8 mouse cellular contexts compared by ENCODE assay signal in genomic region chr5:120505368-120505767, GRCm38 (mm10). TPM values are rescaled to one million over a fixed set of nuclear protein-coding genes. Genes with fewer than 3 reads are reported as not detected.
DNase-seq lines count a peak whose midpoint lies in the region; ATAC-seq and TF ChIP-seq lines count a peak whose summit lies in the region.

No protein-coding gene starts in this region.

- H3K4me1 ChIP-seq in ES-E14 (ENCODE audit: control insufficient read depth in 2 of 2, insufficient read depth in 2 of 2, low read length in 2 of 2, poor library complexity in 1 of 2), result peaks cover under 1 to 2% of the 10 kb centered on the region in 2 experiments; a peak in 1 of 4 replicates
- H3K4me1 ChIP-seq in erythroblast, embryonic 14.5 days (ENCODE audit: control insufficient read depth), result peaks cover 29% of the 10 kb centered on the region
- H3K4me1 ChIP-seq in heart, embryonic 16.5 days (ENCODE audit: control insufficient read depth, insufficient read depth, low read length), result peaks cover 17% of the 10 kb centered on the region
- H3K4me1 ChIP-seq in lung, adult 2 months (ENCODE audit: control insufficient read depth, insufficient read depth, low read length), result peaks cover 12% of the 10 kb centered on the region

- H3K27ac ChIP-seq in ES-E14 (ENCODE audit: insufficient read depth, low read depth, low read length, poor library complexity, severe bottlenecking), result no peak overlapping the region
- no peak overlapping the region for H3K27ac ChIP-seq in heart, embryonic 16.5 days (ENCODE audit: low read length)

- no peak for TF ChIP-seq POLR2A in lung, adult 2 months (IDR thresholded peaks at IDR 0.05; ENCODE audit: borderline replicate concordance, extremely low read depth, low read depth, low read length)

- peak overlapping the region; percentile 27; the same call in 1 of the 2 replicates for H3K4me2 ChIP-seq in heart, embryonic 16.5 days (ENCODE audit: low read depth, low read length)

- H3K9me3 ChIP-seq in ES-E14 (ENCODE audit: control insufficient read depth, insufficient read depth, low read depth, low read length), result no peaks in the 10 kb centered on the region
- H3K9me3 ChIP-seq in erythroblast, embryonic 14.5 days (ENCODE audit: control insufficient read depth, low read length), result peaks cover 3% of the 10 kb centered on the region
- H3K9me3 ChIP-seq in heart, embryonic 16.5 days (replicated peaks; ENCODE audit: control insufficient read depth, low read length), result no peaks in the 10 kb centered on the region

- H3K4me3 ChIP-seq in ES-E14 (ENCODE audit: insufficient read depth in 1 of 2, low read depth in 1 of 2, low read length in 2 of 2, poor library complexity in 1 of 2, severe bottlenecking in 1 of 2), result peak overlapping the region; percentile 28 to 30; a peak in 2 of 4 replicates
- peak overlapping the region; percentile 21 for H3K4me3 ChIP-seq in erythroblast, embryonic 14.5 days (replicated peaks)
- no peak overlapping the region for H3K4me3 ChIP-seq in heart, embryonic 16.5 days (ENCODE audit: low read length)
- H3K4me3 ChIP-seq in lung, adult 2 months (replicated peaks; ENCODE audit: extremely low read depth, low read depth, low read length), result peak overlapping the region; percentile 45

- DNase-seq in ES-E14 (ENCODE audit: low read depth, low spot score), result peak; percentile 92
- DNase-seq in brain, adult 2 months (ENCODE audit: low read depth, low spot score), result peak; percentile 82
- DNase-seq in kidney, postnatal 4 days, result peak; percentile 85 to 86
- peak; percentile 78 for DNase-seq in lung, adult 2 months
- peak; percentile 78 for DNase-seq in retina, embryonic 14.5 days (ENCODE audit: low spot score)
- DNase-seq in thymus, postnatal 4 days, result peak; percentile 81

- peak; percentile 86 for TF ChIP-seq CTCF in lung, adult 2 months (IDR thresholded peaks at IDR 0.05; ENCODE audit: insufficient read depth, low read length)

- peak overlapping the region; percentile 52; the same call in 1 of the 2 replicates for H3K9ac ChIP-seq in ES-E14 (ENCODE audit: insufficient read depth, low read depth, low read length, poor library complexity, severe bottlenecking)
- no peak overlapping the region for H3K9ac ChIP-seq in heart, embryonic 16.5 days (ENCODE audit: low read length)

- peaks cover 2% of the 10 kb centered on the region; the same call in 1 of the 2 replicates for H3K27me3 ChIP-seq in erythroblast, embryonic 14.5 days (ENCODE audit: control insufficient read depth)
- no peaks in the 10 kb centered on the region for H3K27me3 ChIP-seq in heart, embryonic 16.5 days (ENCODE audit: control insufficient read depth, insufficient read depth, low read length)

- H3K36me3 ChIP-seq in ES-E14 (ENCODE audit: control insufficient read depth, insufficient read depth, low read length, poor library complexity, severe bottlenecking), result no peaks in the 10 kb centered on the region
- H3K36me3 ChIP-seq in erythroblast, embryonic 14.5 days (ENCODE audit: control insufficient read depth), result no peaks in the 10 kb centered on the region
- H3K36me3 ChIP-seq in heart, embryonic 16.5 days (ENCODE audit: control insufficient read depth, insufficient read depth), result no peaks in the 10 kb centered on the region

- 20% methylated on average over 16 of the region's 16 CpGs for WGBS in heart, embryonic 16.5 days
- 24% methylated on average over 16 of the region's 16 CpGs for WGBS in lung, adult 2 months

- in situ Hi-C loops in ES-E14 (cut with MboI; ENCODE audit: low sequenced_read_pairs in 2 of 2, unreplicated experiment in 2 of 2), result no loop called here

- ATAC-seq in heart, embryonic 16.5 days (replicated peaks; ENCODE audit: extremely low read depth, insufficient read depth, low FRiP score), result no peak; the same call in 1 of the 2 replicates

TF ChIP-seq in ES-E14, 5 proteins besides CTCF, POLR2A, EP300 and RAD21:
- TF ChIP-seq MAFK (IDR thresholded peaks at IDR 0.05; ENCODE audit: insufficient read depth, low read depth, low read length), result no peak
- TF ChIP-seq HCFC1 (IDR thresholded peaks at IDR 0.05; ENCODE audit: borderline replicate concordance, insufficient read depth, low read length), result peak; percentile 26; the same call in 1 of the 2 replicates
- TF ChIP-seq ZC3H11A (IDR thresholded peaks at IDR 0.05; ENCODE audit: borderline replicate concordance, low read depth, low read length), result peak; percentile 70
- TF ChIP-seq ZNF384 (IDR thresholded peaks at IDR 0.05; ENCODE audit: low read depth, low read length), result peak; percentile 55; the same call in 1 of the 2 replicates
- TF ChIP-seq CHD2 (IDR thresholded peaks at IDR 0.05; ENCODE audit: low read depth, low read length), result 0 out of 2 replicates have a peak, but pooled peaks have one; percentile 12
TF ChIP-seq in ES-E14: peak in this region for 4.

RNA-seq across cellular contexts. Expression of gene Plbd2, which starts 1.9 kb away (rescaled TPM):
- 35.3 and 59.2 TPM in 2 replicates for total RNA-seq in ES-E14 (2012; rRNA removed)
- polyA plus RNA-seq in erythroblast, embryonic 14.5 days (2012), result 0.83 and 0.99 TPM in 2 replicates
- polyA plus RNA-seq in heart, embryonic 16.5 days (2015; fragmentation: Nextera tagmentation; extraction: Ambion mirVana), result 43.3 and 44.1 TPM in 2 replicates
- 40.0 and 42.7 TPM in 2 replicates for polyA plus RNA-seq in lung, adult 2 months (2012; rRNA removed)

RNA-seq across cellular contexts. Expression of gene Slc8b1, which starts 5.6 kb away (rescaled TPM):
- 20.5 and 34.5 TPM in 2 replicates for total RNA-seq in ES-E14 (2012; rRNA removed)
- 0.02 and 0.21 TPM in 2 replicates for polyA plus RNA-seq in erythroblast, embryonic 14.5 days (2012)
- 3.5 and 4.3 TPM in 2 replicates for polyA plus RNA-seq in heart, embryonic 16.5 days (2015; fragmentation: Nextera tagmentation; extraction: Ambion mirVana)
- 37.0 and 40.0 TPM in 2 replicates for polyA plus RNA-seq in lung, adult 2 months (2012; rRNA removed)

RNA-seq across cellular contexts. Expression of gene Sds, which starts 29.0 kb away (rescaled TPM):
- total RNA-seq in ES-E14 (2012; rRNA removed), result 0.22 TPM in 1 of 2 replicates, not detected in the other
- polyA plus RNA-seq in erythroblast, embryonic 14.5 days (2012), result not detected in 2 replicates
- polyA plus RNA-seq in heart, embryonic 16.5 days (2015; fragmentation: Nextera tagmentation; extraction: Ambion mirVana), result 0.56 TPM in 1 of 2 replicates, not detected in the other
- 0.65 and 0.70 TPM in 2 replicates for polyA plus RNA-seq in lung, adult 2 months (2012; rRNA removed)

RNA-seq across cellular contexts. Expression of gene Sdsl, which starts 32.8 kb away (rescaled TPM):
- total RNA-seq in ES-E14 (2012; rRNA removed), result 0.67 TPM in 1 of 2 replicates, not detected in the other
- not detected in 2 replicates for polyA plus RNA-seq in erythroblast, embryonic 14.5 days (2012)
- 18.1 TPM in 2 replicates for polyA plus RNA-seq in heart, embryonic 16.5 days (2015; fragmentation: Nextera tagmentation; extraction: Ambion mirVana)
- 2.1 and 2.3 TPM in 2 replicates for polyA plus RNA-seq in lung, adult 2 months (2012; rRNA removed)

Comparison
In these comparisons a context has a peak if more than half of its experiments do, and no peak if none do; other contexts are left out.
1. RNA of gene Plbd2, which starts 1.9 kb away (polyA plus RNA-seq): 43.3 to 44.1 TPM in heart, embryonic 16.5 days and 40.0 to 42.7 TPM in lung, adult 2 months; 0.83 to 0.99 TPM in erythroblast, embryonic 14.5 days; every median in the first group is over 10 times any median in the second.
2. Peak in every context shown above with its lines, with median percentiles within 50 percentile points of each other: DNase-seq.